Mouse (Mus musculus): ENCODE results near the gene Scnn1g. TPM values are rescaled to one million over a fixed set of nuclear protein-coding genes. Genes with fewer than 3 reads are reported as not detected.

The Scnn1g gene
- polyA plus RNA-seq, 1 experiment from 2014 or later = 59.7 TPM

- no peak overlapping the region; the same call in 1 of the 2 replicates for H3K27ac ChIP-seq
- peak; percentile 73; the same call in 1 of the 2 replicates for ATAC-seq (replicated peaks; ENCODE audit: low FRiP score, low read depth)
- peak; percentile 67 for DNase-seq (ENCODE audit: low spot score)
Measured at GRCm38 (mm10) chr7:121782188-121782909, 48.1 kb downstream of the Scnn1g start.

GRCm38 (mm10) chr7:121785651-121786228, 51.5 kb downstream of the Scnn1g start:
- ATAC-seq (replicated peaks; ENCODE audit: low FRiP score, low read depth) = no peak

More at GRCm38 (mm10) chr7:121782188-121782909, 48.1 kb downstream of the Scnn1g start:
- TF ChIP-seq CTCF (IDR thresholded peaks at IDR 0.05; ENCODE audit: low read depth) = no peak
- H3K27me3 ChIP-seq (ENCODE audit: insufficient read depth, low read length) = no peaks in the 10 kb centered on the region
- H3K4me2 ChIP-seq (ENCODE audit: low read length) = no peak overlapping the region
- H3K9me3 ChIP-seq (replicated peaks; ENCODE audit: low read length) = no peaks in the 10 kb centered on the region
- no peaks in the 10 kb centered on the region for H3K36me3 ChIP-seq (ENCODE audit: insufficient read depth, low read length)
- no peaks in the 10 kb centered on the region for H3K4me1 ChIP-seq (replicated peaks; ENCODE audit: insufficient read depth, low read length)
- 35% methylated on average over 3 of the region's 3 CpGs for WGBS
- H3K9ac ChIP-seq (ENCODE audit: low read depth, low read length) = no peak overlapping the region
- no peak overlapping the region for H3K4me3 ChIP-seq (replicated peaks; ENCODE audit: low read depth, low read length)

DNA sequence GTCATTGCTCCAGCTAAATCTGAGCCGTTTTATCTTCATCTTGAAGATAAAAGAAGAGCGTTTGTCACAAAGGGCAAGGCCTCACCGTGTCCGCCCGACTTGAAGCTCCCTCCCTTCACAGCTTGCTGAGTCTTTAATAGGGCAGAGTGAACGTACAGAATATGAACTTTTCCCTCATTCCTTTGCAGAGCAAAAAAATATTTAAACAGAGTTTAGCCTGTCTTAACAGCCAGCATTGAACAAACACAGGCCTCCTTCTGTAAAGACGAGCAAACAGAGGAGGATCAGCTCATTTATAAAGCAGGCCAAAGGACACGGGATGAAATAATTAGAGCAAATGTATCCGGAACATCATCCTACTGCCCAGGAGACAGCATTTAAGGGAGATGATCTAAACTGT, 63.5 kb downstream of the Scnn1g start:
- DNase-seq (ENCODE audit: low spot score) = no peak
- H3K4me3 ChIP-seq (replicated peaks; ENCODE audit: low read depth, low read length) = no peak overlapping the region
- no peak overlapping the region for H3K4me2 ChIP-seq (ENCODE audit: low read length)
- ATAC-seq (replicated peaks; ENCODE audit: low FRiP score, low read depth) = no peak
- no peaks in the 10 kb centered on the region for H3K4me1 ChIP-seq (replicated peaks; ENCODE audit: insufficient read depth, low read length)
- no peaks in the 10 kb centered on the region for H3K9me3 ChIP-seq (replicated peaks; ENCODE audit: low read length)
- H3K27ac ChIP-seq = no peak overlapping the region
- no peaks in the 10 kb centered on the region for H3K27me3 ChIP-seq (ENCODE audit: insufficient read depth, low read length)
- H3K9ac ChIP-seq (ENCODE audit: low read depth, low read length) = no peak overlapping the region
- no peaks in the 10 kb centered on the region for H3K36me3 ChIP-seq (ENCODE audit: insufficient read depth, low read length)
- 60% methylated on average over 9 of the region's 9 CpGs for WGBS
- TF ChIP-seq CTCF (IDR thresholded peaks at IDR 0.05; ENCODE audit: low read depth) = no peak

More at GRCm38 (mm10) chr7:121785651-121786228, 51.5 kb downstream of the Scnn1g start:
- no peak overlapping the region for H3K9ac ChIP-seq (ENCODE audit: low read depth, low read length)
- no peaks in the 10 kb centered on the region for H3K4me1 ChIP-seq (replicated peaks; ENCODE audit: insufficient read depth, low read length)
- no peak overlapping the region for H3K4me2 ChIP-seq (ENCODE audit: low read length)
- H3K27me3 ChIP-seq (ENCODE audit: insufficient read depth, low read length) = no peaks in the 10 kb centered on the region
- no peak overlapping the region for H3K27ac ChIP-seq
- no peaks in the 10 kb centered on the region for H3K9me3 ChIP-seq (replicated peaks; ENCODE audit: low read length)
- 62% methylated on average over 8 of the region's 8 CpGs for WGBS
- H3K36me3 ChIP-seq (ENCODE audit: insufficient read depth, low read length) = no peaks in the 10 kb centered on the region
- H3K4me3 ChIP-seq (replicated peaks; ENCODE audit: low read depth, low read length) = no peak overlapping the region
- no peak for DNase-seq (ENCODE audit: low spot score)
- no peak for TF ChIP-seq CTCF (IDR thresholded peaks at IDR 0.05; ENCODE audit: low read depth)

DNA sequence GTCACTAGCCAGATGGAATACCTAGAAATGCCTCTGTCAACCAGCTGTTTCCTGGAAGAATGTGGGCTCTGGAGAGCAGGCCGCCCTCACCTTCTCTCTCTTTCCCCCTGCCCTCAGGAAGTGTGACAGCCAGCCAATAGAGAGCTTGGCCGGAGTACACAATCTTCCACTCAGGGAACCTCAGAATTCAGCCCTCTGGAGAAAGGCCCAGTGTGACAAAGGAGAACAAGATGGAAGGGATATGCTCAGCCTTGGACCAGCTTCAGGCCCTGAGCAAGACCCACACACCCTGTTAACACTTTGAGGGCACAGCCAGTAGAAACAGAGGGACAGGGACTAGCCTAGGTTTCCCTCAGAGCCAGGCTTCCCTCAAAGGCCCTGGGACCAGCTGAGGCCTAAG, 68.2 kb downstream of the Scnn1g start:
- 73% methylated on average over 2 of the region's 2 CpGs for WGBS
- DNase-seq (ENCODE audit: low spot score) (no peak), ATAC-seq (replicated peaks; ENCODE audit: low FRiP score, low read depth) (no peak)
- Histone ChIP-seq H3K9ac (ENCODE audit: low read depth, low read length) (no peak overlapping the region), H3K27ac (no peak overlapping the region), H3K4me3 (replicated peaks; ENCODE audit: low read depth, low read length) (no peak overlapping the region), H3K36me3 (ENCODE audit: insufficient read depth, low read length) (no peaks in the 10 kb centered on the region), H3K4me2 (ENCODE audit: low read length) (no peak overlapping the region), H3K27me3 (ENCODE audit: insufficient read depth, low read length) (no peaks in the 10 kb centered on the region), H3K9me3 (replicated peaks; ENCODE audit: low read length) (no peaks in the 10 kb centered on the region), H3K4me1 (replicated peaks; ENCODE audit: insufficient read depth, low read length) (no peaks in the 10 kb centered on the region)
- no peak for TF ChIP-seq CTCF (IDR thresholded peaks at IDR 0.05; ENCODE audit: low read depth)

DNA sequence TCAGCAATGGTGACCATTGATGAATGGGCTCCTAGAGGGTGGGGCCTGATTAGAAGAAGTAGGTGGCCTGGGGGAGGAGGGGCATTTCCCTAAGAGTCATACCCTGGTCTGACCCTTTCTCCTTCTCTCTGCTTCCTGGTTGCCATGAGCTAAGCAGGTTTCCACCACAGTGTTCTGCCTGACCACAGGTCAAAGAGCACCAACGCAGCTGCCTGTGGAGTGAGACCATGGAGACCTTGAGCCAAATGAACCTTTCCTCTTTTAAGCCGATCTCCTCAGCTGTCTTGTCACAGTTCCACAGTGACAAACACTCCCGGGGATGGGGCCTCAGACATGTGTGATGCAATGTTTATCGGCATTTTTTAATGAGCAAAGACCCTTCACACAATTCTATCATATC, 68.7 kb downstream of the Scnn1g start:
- H3K9ac ChIP-seq (ENCODE audit: low read depth, low read length) = no peak overlapping the region
- H3K4me3 ChIP-seq (replicated peaks; ENCODE audit: low read depth, low read length) = no peak overlapping the region
- H3K27me3 ChIP-seq (ENCODE audit: insufficient read depth, low read length) = no peaks in the 10 kb centered on the region
- H3K9me3 ChIP-seq (replicated peaks; ENCODE audit: low read length) = no peaks in the 10 kb centered on the region
- H3K4me2 ChIP-seq (ENCODE audit: low read length) = no peak overlapping the region
- no peaks in the 10 kb centered on the region for H3K36me3 ChIP-seq (ENCODE audit: insufficient read depth, low read length)
- no peak for TF ChIP-seq CTCF (IDR thresholded peaks at IDR 0.05; ENCODE audit: low read depth)
- no peaks in the 10 kb centered on the region for H3K4me1 ChIP-seq (replicated peaks; ENCODE audit: insufficient read depth, low read length)
- H3K27ac ChIP-seq = no peak overlapping the region
- no peak for DNase-seq (ENCODE audit: low spot score)
- ATAC-seq (replicated peaks; ENCODE audit: low FRiP score, low read depth) = no peak
- WGBS = 88% methylated on average over 4 of the region's 4 CpGs

- Histone ChIP-seq H3K9ac (ENCODE audit: low read depth, low read length) (no peak overlapping the region), H3K4me1 (replicated peaks; ENCODE audit: insufficient read depth, low read length) (no peaks in the 10 kb centered on the region), H3K36me3 (ENCODE audit: insufficient read depth, low read length) (no peaks in the 10 kb centered on the region), H3K27me3 (ENCODE audit: insufficient read depth, low read length) (no peaks in the 10 kb centered on the region), H3K27ac (no peak overlapping the region), H3K9me3 (replicated peaks; ENCODE audit: low read length) (no peaks in the 10 kb centered on the region), H3K4me3 (replicated peaks; ENCODE audit: low read depth, low read length) (no peak overlapping the region), H3K4me2 (ENCODE audit: low read length) (no peak overlapping the region)
- ATAC-seq (replicated peaks; ENCODE audit: low FRiP score, low read depth) (no peak), DNase-seq (ENCODE audit: low spot score) (no peak)
- WGBS = 73% methylated on average over 3 of the region's 3 CpGs
- no peak for TF ChIP-seq CTCF (IDR thresholded peaks at IDR 0.05; ENCODE audit: low read depth)
Measured at GRCm38 (mm10) chr7:121805811-121806496, 71.7 kb downstream of the Scnn1g start.
